Mouse (Mus musculus) MEL (cell line): Measurements from ENCODE around the gene Lsm2.
"Not testable (repeated sequence)": the region's sequence is repeated elsewhere in the genome, so short reads cannot be mapped to it uniquely, and the experiment has no call there.

ENCODE experiments used
- CTCF ChIP-seq, 3 experiments: IDR thresholded peaks in 2 of 3; conservative IDR thresholded peaks in 1 of 3; 2 replicates each; pipeline ENCODE4 v1.5.1; 2011 to 2012; ENCODE audit warnings: low read length in 3 of 3, low read depth in 2 of 3, mild to moderate bottlenecking in 2 of 3, improper control_type of control experiment in 1 of 3, inconsistent platforms in 1 of 3, mixed read lengths in 1 of 3, moderate library complexity in 1 of 3; ENCODE audit not compliant: control insufficient read depth in 1 of 3, insufficient read depth in 1 of 3, poor library complexity in 1 of 3, severe bottlenecking in 1 of 3
- EP300 ChIP-seq, 2 experiments: IDR thresholded peaks; 2 replicates each; pipeline ENCODE4 v1.6.1; 2011; ENCODE audit warnings: improper control_type of control experiment in 2 of 2, low read length in 2 of 2, low read depth in 1 of 2, mild to moderate bottlenecking in 1 of 2
- SMC3 ChIP-seq: IDR thresholded peaks from 2 replicates; pipeline ENCODE4 v1.6.1; 2011; ENCODE audit warnings: low read depth, low read length, improper control_type of control experiment
- USF1 ChIP-seq: IDR thresholded peaks from 2 replicates; pipeline ENCODE4 v1.6.1; 2014; ENCODE audit warnings: low read depth, mild to moderate bottlenecking, inconsistent platforms, low read length, improper control_type of control experiment, moderate library complexity

DNA sequence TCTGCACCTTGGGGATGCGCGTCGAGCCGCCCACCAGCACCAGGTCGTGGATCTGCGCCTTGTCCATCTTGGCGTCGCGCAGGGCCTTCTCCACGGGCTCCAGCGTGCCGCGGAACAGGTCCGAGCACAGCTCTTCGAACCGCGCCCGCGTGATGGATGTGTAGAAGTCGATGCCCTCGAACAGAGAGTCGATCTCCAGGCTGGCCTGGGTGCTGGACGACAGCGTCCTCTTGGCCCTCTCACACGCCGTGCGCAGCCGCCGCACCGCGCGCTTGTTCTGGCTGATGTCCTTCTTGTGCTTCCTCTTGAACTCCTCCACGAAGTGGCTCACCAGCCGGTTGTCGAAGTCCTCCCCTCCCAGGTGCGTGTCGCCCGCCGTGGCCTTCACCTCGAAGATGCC, 23.7 kb upstream of the Lsm2 start:
- TF ChIP-seq USF1; EP300 (IDR thresholded peaks at IDR 0.05; ENCODE audit: low read depth in 1 of 2, low read length in 2 of 2); CTCF (IDR thresholded peaks at IDR 0.05 in 2 of 3, conservative IDR thresholded peaks at IDR 0.05 in 1 of 3; ENCODE audit: control insufficient read depth in 1 of 3, insufficient read depth in 1 of 3, low read depth in 2 of 3, low read length in 3 of 3, poor library complexity in 1 of 3, severe bottlenecking in 1 of 3); SMC3: not testable (repeated sequence)
